Mouse (Mus musculus) heart, embryonic 15.5 days (tissue): ENCODE results near the gene Wfdc8. TPM values are rescaled to one million over a fixed set of nuclear protein-coding genes. Genes with fewer than 3 reads are reported as not detected.
"Not testable (repeated sequence)": the region's sequence is repeated elsewhere in the genome, so short reads cannot be mapped to it uniquely, and the experiment has no call there.

Experiments
- ATAC-seq: fragments of 200-750 bp; cut with Nextera tagmentation; replicated peaks from 2 replicates; pipeline ENCODE4 v1.8.0; 2017; ENCODE audit warnings: low read depth, moderate TSS enrichment; ENCODE audit not compliant: insufficient number of reproducible peaks, insufficient read depth, low FRiP score
- H3K27ac ChIP-seq: fragments of 300-500 bp; sonication (generic); 2 replicates; pipeline ENCODE4 v1.5.1; 2015; ENCODE audit warnings: mild to moderate bottlenecking, inconsistent platforms
- H3K27me3 ChIP-seq: fragments of 300-500 bp; sonication (generic); 2 replicates; pipeline ENCODE4 v1.6.1; 2015; ENCODE audit warnings: inconsistent platforms
- H3K36me3 ChIP-seq: fragments of 300-500 bp; sonication (generic); 2 replicates; pipeline ENCODE4 v1.6.1; 2015; ENCODE audit warnings: mild to moderate bottlenecking, inconsistent platforms
- H3K4me1 ChIP-seq: fragments of 300-500 bp; sonication (generic); replicated peaks from 2 replicates; pipeline ENCODE4 v1.6.1; 2015; ENCODE audit warnings: inconsistent platforms
- H3K4me2 ChIP-seq: fragments of 300-500 bp; sonication (generic); 2 replicates; pipeline ENCODE4 v1.6.1; 2015; ENCODE audit warnings: inconsistent platforms, mild to moderate bottlenecking, moderate library complexity
- H3K4me3 ChIP-seq: fragments of 300-500 bp; sonication (generic); 2 replicates; pipeline ENCODE4 v1.5.1; 2015; ENCODE audit warnings: mild to moderate bottlenecking, inconsistent platforms
- H3K9ac ChIP-seq: fragments of 300-500 bp; sonication (generic); 2 replicates; pipeline ENCODE4 v1.6.1; 2015; ENCODE audit warnings: mild to moderate bottlenecking, inconsistent platforms
- H3K9me3 ChIP-seq: fragments of 300-500 bp; sonication (generic); replicated peaks from 2 replicates; pipeline ENCODE4 v1.6.1; 2016; ENCODE audit warnings: inconsistent platforms
- WGBS: fragments of 180-500 bp; shearing (Covaris S2); methylation state at CpG from one replicate; pipeline ENCODE4 v1.1.7; 2015; ENCODE audit warnings: mixed read lengths; 5-methylcytosine and 5-hydroxymethylcytosine counted together
- polyA plus RNA-seq: library from polyadenylated mRNA; unstranded; fragments of >200 nt; fragmentation: Nextera tagmentation; extraction: Ambion mirVana; gene quantifications from 2 replicates; pipeline ENCODE4 v1.2.1, GENCODE M21; 2015

Wfdc8 gene
- polyA plus RNA-seq, 1 experiment from 2014 or later, result not detected

GRCm38 (mm10) chr2:164604411-164604810 lies 9.0 kb downstream of the Wfdc8 start:
- Histone ChIP-seq H3K9ac (no peak overlapping the region), H3K9me3 (0 out of 2 replicates have a peak, but pooled peaks cover 4% of the 10 kb centered on the region), H3K27me3 (0 out of 2 replicates have a peak, but pooled peaks cover 9% of the 10 kb centered on the region), H3K4me2 (no peak overlapping the region), H3K4me1 (no peaks in the 10 kb centered on the region), H3K4me3 (no peak overlapping the region), H3K36me3 (no peaks in the 10 kb centered on the region), H3K27ac (no peak overlapping the region)
- no peak for ATAC-seq
- WGBS, result 77% methylated on average over 8 of the region's 8 CpGs

DNA sequence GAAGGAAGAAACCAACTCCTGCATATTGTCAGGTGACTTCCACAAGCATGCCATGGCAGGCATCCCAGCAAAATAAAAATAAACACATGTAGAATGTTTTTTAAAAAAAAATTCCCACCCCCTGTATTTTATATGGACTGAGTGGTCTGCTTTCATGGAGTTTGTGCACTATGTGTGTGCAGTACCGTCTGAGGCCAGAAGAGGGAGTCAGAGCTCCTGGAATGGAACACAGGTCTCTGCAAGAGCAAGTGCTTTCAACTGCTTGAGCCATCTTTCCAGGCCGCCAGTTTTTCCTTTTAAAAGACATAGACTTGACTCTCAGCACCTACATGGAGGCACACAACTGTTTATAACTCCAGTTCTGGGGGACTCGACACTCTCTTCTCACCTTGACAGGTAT lies 9.9 kb downstream of the Wfdc8 start:
- 85% methylated on average over 3 of the region's 3 CpGs for WGBS
- no peak overlapping the region for H3K27ac ChIP-seq
- no peaks in the 10 kb centered on the region for H3K4me1 ChIP-seq
- H3K27me3 ChIP-seq, result 0 out of 2 replicates have a peak, but pooled peaks cover 9% of the 10 kb centered on the region
- no peak for ATAC-seq
- no peak overlapping the region for H3K4me3 ChIP-seq
- H3K9ac ChIP-seq, result no peak overlapping the region
- H3K9me3 ChIP-seq, result 0 out of 2 replicates have a peak, but pooled peaks cover 4% of the 10 kb centered on the region
- H3K36me3 ChIP-seq, result no peaks in the 10 kb centered on the region
- H3K4me2 ChIP-seq, result no peak overlapping the region

DNA sequence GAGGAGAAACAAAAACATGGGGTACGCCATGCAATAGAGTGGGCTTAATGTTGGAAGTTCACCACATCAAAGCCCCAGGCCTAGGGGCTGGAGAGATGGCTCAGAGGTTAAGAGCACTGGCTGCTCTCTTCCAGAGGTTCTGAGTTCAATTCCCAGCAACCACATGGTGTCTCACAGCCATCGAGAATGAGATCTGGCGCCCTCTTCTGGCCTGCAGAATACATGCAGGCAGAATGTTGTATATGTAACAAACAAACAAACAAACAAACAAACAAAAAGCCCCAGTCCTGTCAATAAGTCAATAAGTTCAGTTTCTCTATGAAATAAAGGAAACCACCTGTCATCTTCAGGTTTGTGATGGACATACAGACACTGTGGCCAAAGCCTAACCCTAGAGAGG lies 13.2 kb downstream of the Wfdc8 start:
- no peak for ATAC-seq
- Histone ChIP-seq H3K9ac (no peak overlapping the region), H3K36me3 (no peaks in the 10 kb centered on the region), H3K27ac (no peak overlapping the region), H3K4me3 (no peak overlapping the region), H3K9me3 (0 out of 2 replicates have a peak, but pooled peaks cover 4% of the 10 kb centered on the region), H3K4me2 (no peak overlapping the region), H3K27me3 (no peaks in the 10 kb centered on the region), H3K4me1 (no peaks in the 10 kb centered on the region)
- 55% methylated on average over 3 of the region's 3 CpGs for WGBS

- Histone ChIP-seq H3K4me2 (no peak within 1 kb of the TSS), H3K4me1 (no peaks in the 10 kb centered on the region), H3K27me3 (peaks cover 13% of the 10 kb centered on the region), H3K4me3 (no peak within 1 kb of the TSS), H3K9ac (no peak within 1 kb of the TSS), H3K36me3 (no peaks in the 10 kb centered on the region), H3K9me3 (no peaks in the 10 kb centered on the region), H3K27ac (no peak within 1 kb of the TSS)
- 67% methylated on average over 4 of the region's 4 CpGs for WGBS
- ATAC-seq, result no peak
These were observed 19.9 kb downstream of the Wfdc8 start, which contains the start of gene Eppin for GRCm38 (mm10) chr2:164593494-164593893. TSS of gene Eppin (minus strand) at chr2:164593594.

DNA sequence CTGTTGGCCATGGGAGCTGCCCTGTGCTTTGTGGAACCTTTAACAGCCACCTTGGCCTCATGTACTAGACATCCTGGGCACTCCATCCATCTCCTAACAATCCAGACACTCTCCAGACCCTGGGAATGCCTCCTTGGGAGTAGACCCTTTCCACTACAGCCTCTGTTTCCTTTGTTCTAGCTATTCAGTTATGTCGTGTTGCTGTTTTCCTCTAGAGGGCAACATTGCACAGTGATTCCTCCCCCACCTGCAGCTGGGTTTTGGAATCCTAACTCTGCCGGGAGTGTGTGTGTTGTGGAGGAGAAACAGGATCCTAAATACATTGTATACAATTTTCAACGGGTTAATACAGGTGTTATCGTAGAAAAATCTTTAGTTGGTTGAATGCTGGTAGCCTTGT lies 21.4 kb downstream of the Wfdc8 start:
- 6% methylated on average over 4 of the region's 4 CpGs for whole genome bisulfite sequencing
- Histone ChIP-seq H3K9me3 (no peaks in the 10 kb centered on the region), H3K27me3 (peaks cover 20% of the 10 kb centered on the region), H3K4me3 (no peak overlapping the region), H3K9ac (no peak overlapping the region), H3K4me1 (no peaks in the 10 kb centered on the region), H3K27ac (no peak overlapping the region), H3K4me2 (no peak overlapping the region), H3K36me3 (no peaks in the 10 kb centered on the region)
- ATAC-seq, result no peak

- H3K4me1 ChIP-seq, H3K36me3 ChIP-seq, ATAC-seq, H3K27ac ChIP-seq, H3K9me3 ChIP-seq, H3K9ac ChIP-seq, H3K4me2 ChIP-seq, H3K4me3 ChIP-seq: not testable (repeated sequence)
- 44% methylated on average over 13 of the region's 13 CpGs for whole genome bisulfite sequencing
- peaks cover 16% of the 10 kb centered on the region for H3K27me3 ChIP-seq
These were observed 28.3 kb downstream of the Wfdc8 start, which contains the start of gene Wfdc6a for GRCm38 (mm10) chr2:164585025-164585725. TSS of gene Wfdc6a (minus strand) at chr2:164585447.

- H3K27me3 ChIP-seq, H3K4me2 ChIP-seq, H3K9ac ChIP-seq, H3K4me1 ChIP-seq, H3K4me3 ChIP-seq, H3K9me3 ChIP-seq, H3K27ac ChIP-seq, ATAC-seq, H3K36me3 ChIP-seq: not testable (repeated sequence)
- 76% methylated on average over 6 of the region's 6 CpGs for WGBS
These were observed 40.1 kb downstream of the Wfdc8 start, which contains the start of gene Spint3 for GRCm38 (mm10) chr2:164573359-164573758. TSS of gene Spint3 (minus strand) at chr2:164573459.

- no peak overlapping the region for H3K4me2 ChIP-seq
- ATAC-seq, result no peak
- H3K9me3 ChIP-seq, result no peaks in the 10 kb centered on the region
- H3K4me1 ChIP-seq, result peaks cover 16% of the 10 kb centered on the region
- H3K4me3 ChIP-seq, result no peak overlapping the region
- no peaks in the 10 kb centered on the region for H3K36me3 ChIP-seq
- peaks cover 28% of the 10 kb centered on the region for H3K27me3 ChIP-seq
- 80% methylated on average over 5 of the region's 5 CpGs for WGBS
- H3K27ac ChIP-seq, result no peak overlapping the region
- no peak overlapping the region for H3K9ac ChIP-seq
These were observed 46.0 kb downstream of the Wfdc8 start for GRCm38 (mm10) chr2:164567460-164567859.

DNA sequence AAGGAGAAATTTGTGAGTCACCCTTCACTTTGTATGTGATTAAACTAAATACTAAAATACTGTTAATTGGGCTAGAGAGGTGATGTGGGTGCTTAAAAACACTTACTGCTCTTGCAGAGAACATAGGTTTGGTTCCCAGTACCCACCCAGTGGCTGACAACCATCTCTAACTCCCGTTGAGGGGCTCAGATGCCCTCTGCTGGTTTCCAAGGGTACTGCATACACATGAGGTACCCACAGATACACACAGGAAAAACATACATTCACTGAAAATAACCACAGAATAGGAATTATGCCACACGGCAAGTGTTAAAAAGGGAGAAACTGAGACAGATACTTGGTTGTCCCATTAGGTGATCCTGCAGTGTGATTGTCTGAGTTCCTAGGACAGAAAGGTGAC lies 46.4 kb downstream of the Wfdc8 start:
- no peak for ATAC-seq
- peaks cover 17% of the 10 kb centered on the region for H3K4me1 ChIP-seq
- 76% methylated on average over 2 of the region's 2 CpGs for WGBS
- no peak overlapping the region for H3K4me3 ChIP-seq
- no peak overlapping the region for H3K27ac ChIP-seq
- no peak overlapping the region for H3K4me2 ChIP-seq
- no peaks in the 10 kb centered on the region for H3K9me3 ChIP-seq
- no peak overlapping the region for H3K9ac ChIP-seq
- no peaks in the 10 kb centered on the region for H3K36me3 ChIP-seq
- H3K27me3 ChIP-seq, result peaks cover 33% of the 10 kb centered on the region

GRCm38 (mm10) chr2:164564346-164564745 lies 49.1 kb downstream of the Wfdc8 start:
- Histone ChIP-seq H3K4me2 (peak overlapping the region; percentile 97; the same call in 1 of the 2 replicates), H3K9me3 (no peaks in the 10 kb centered on the region), H3K27me3 (peaks cover 41% of the 10 kb centered on the region), H3K4me1 (peaks cover 17% of the 10 kb centered on the region), H3K36me3 (no peaks in the 10 kb centered on the region), H3K27ac (no peak overlapping the region), H3K4me3 (no peak overlapping the region), H3K9ac (no peak overlapping the region; the same call in 1 of the 2 replicates)
- ATAC-seq, result no peak
- 57% methylated on average over 5 of the region's 5 CpGs for WGBS

DNA sequence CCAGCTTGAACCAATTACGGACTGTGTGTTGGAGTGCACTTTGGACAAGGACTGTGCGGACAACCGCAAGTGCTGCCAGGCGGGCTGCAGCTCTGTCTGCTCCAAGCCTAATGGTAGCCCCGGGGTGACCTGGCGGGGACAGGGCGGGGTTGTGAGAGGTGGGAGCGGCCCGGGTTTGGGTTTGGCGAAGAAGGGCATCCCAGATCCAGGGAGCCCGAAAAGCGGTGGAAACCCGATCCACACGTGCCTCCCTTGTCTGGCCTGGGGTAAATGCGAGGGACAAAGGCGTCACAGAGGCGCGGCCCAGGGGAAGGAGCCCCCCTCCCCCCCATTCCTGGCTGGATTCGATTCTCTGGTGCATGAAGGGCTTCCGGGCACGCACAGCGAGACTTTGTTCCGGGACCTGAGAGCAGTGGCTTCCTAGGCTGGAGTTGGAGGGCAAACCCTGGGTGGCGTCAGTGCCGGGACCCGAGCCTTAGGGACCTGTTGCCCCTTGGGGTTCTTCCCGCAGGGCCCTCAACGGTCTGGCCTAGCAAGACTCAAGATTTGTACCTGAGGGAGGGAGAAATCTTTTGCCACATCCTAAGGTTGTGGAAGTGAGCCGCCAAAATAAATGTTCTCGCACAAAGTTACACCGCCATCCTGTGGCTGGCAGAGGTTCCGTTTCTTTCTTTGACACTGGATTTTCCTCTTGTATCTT lies 49.9 kb downstream of the Wfdc8 start:
- 0 out of 2 replicates have a peak, but pooled peaks have one; percentile 23 for ATAC-seq
- Histone ChIP-seq H3K27ac (no peak overlapping the region), H3K27me3 (peaks cover 41% of the 10 kb centered on the region), H3K4me1 (peaks cover 17% of the 10 kb centered on the region), H3K36me3 (no peaks in the 10 kb centered on the region), H3K9me3 (no peaks in the 10 kb centered on the region), H3K4me2 (peak overlapping the region; percentile 97), H3K9ac (peak overlapping the region; percentile 59), H3K4me3 (peak overlapping the region; percentile 56)
- under 1% methylated on average over 32 of the region's 32 CpGs for WGBS
